Mouse (Mus musculus) MEL (cell line): Measurements from ENCODE around the gene Tgm5. TPM values are rescaled to one million over a fixed set of nuclear protein-coding genes. Genes with fewer than 3 reads are reported as not detected.
"Not testable (repeated sequence)": the region's sequence is repeated elsewhere in the genome, so short reads cannot be mapped to it uniquely, and the experiment has no call there.

Experiments
- DNase-seq: peaks from one replicate; pipeline ENCODE4 v3.0.0; 2011; ENCODE audit warnings: low read depth, low spot score
- H3K27ac ChIP-seq: 2 replicates; pipeline ENCODE4 v1.5.1; 2012; ENCODE audit warnings: low read depth, mild to moderate bottlenecking, control low read depth, low read length, moderate library complexity; ENCODE audit not compliant: control insufficient read depth
- H3K27me3 ChIP-seq, 2 experiments: fragments of 150-350 bp in 1 of 2; sonication (generic) in 1 of 2; 2 replicates each; pipeline ENCODE4 v1.6.1; 2012; ENCODE audit warnings: low read length in 2 of 2, mild to moderate bottlenecking in 2 of 2, improper control_type of control experiment in 1 of 2, moderate library complexity in 1 of 2; ENCODE audit not compliant: insufficient read depth in 2 of 2, control insufficient read depth in 1 of 2
- H3K36me3 ChIP-seq, 2 experiments: 2 replicates each; pipeline ENCODE4 v1.6.1; 2012 to 2014; ENCODE audit warnings: low read length in 2 of 2, improper control_type of control experiment in 1 of 2, inconsistent platforms in 1 of 2, mild to moderate bottlenecking in 1 of 2; ENCODE audit not compliant: insufficient read depth in 2 of 2, control insufficient read depth in 1 of 2
- H3K4me1 ChIP-seq, 2 experiments: fragments of 150-350 bp in 1 of 2; sonication (generic) in 1 of 2; 2 replicates each; pipeline ENCODE4 v1.6.1; 2012; ENCODE audit warnings: low read length in 2 of 2, improper control_type of control experiment in 1 of 2, mild to moderate bottlenecking in 1 of 2; ENCODE audit not compliant: insufficient read depth in 2 of 2, control insufficient read depth in 1 of 2
- H3K4me3 ChIP-seq, 2 experiments: fragments of 150-350 bp in 1 of 2; sonication (generic) in 1 of 2; 2 replicates each; pipeline ENCODE4 v1.5.1; 2012; ENCODE audit warnings: low read depth in 2 of 2, low read length in 2 of 2, mild to moderate bottlenecking in 2 of 2, moderate library complexity in 2 of 2, control low read depth in 1 of 2, improper control_type of control experiment in 1 of 2; ENCODE audit not compliant: control insufficient read depth in 1 of 2, insufficient read depth in 1 of 2
- H3K79me2 ChIP-seq: 2 replicates; pipeline ENCODE4 v1.6.1; 2012; ENCODE audit warnings: mild to moderate bottlenecking, low read length, moderate library complexity; ENCODE audit not compliant: control insufficient read depth, poor library complexity, insufficient read depth
- H3K9ac ChIP-seq: 2 replicates; pipeline ENCODE4 v1.6.1; 2012; ENCODE audit warnings: low read depth, mild to moderate bottlenecking, control low read depth, low read length, moderate library complexity; ENCODE audit not compliant: control insufficient read depth, poor library complexity, severe bottlenecking
- H3K9me3 ChIP-seq: fragments of 150-350 bp; sonication (generic); replicated peaks from 2 replicates; pipeline ENCODE4 v1.6.1; 2012; ENCODE audit warnings: mild to moderate bottlenecking, low read length, improper control_type of control experiment, moderate library complexity; ENCODE audit not compliant: insufficient read depth
- CHD1 ChIP-seq: IDR thresholded peaks from 2 replicates; pipeline ENCODE4 v1.6.1; 2012; ENCODE audit warnings: low read depth, mild to moderate bottlenecking, inconsistent platforms, low read length, improper control_type of control experiment
- CTCF ChIP-seq, 3 experiments: IDR thresholded peaks in 2 of 3; conservative IDR thresholded peaks in 1 of 3; 2 replicates each; pipeline ENCODE4 v1.5.1; 2011 to 2012; ENCODE audit warnings: low read length in 3 of 3, low read depth in 2 of 3, mild to moderate bottlenecking in 2 of 3, improper control_type of control experiment in 1 of 3, inconsistent platforms in 1 of 3, mixed read lengths in 1 of 3, moderate library complexity in 1 of 3; ENCODE audit not compliant: control insufficient read depth in 1 of 3, insufficient read depth in 1 of 3, poor library complexity in 1 of 3, severe bottlenecking in 1 of 3
- E2F4 ChIP-seq: IDR thresholded peaks from 2 replicates; pipeline ENCODE4 v1.6.1; 2011; ENCODE audit warnings: low read depth, low read length, improper control_type of control experiment, borderline replicate concordance
- EP300 ChIP-seq, 2 experiments: IDR thresholded peaks; 2 replicates each; pipeline ENCODE4 v1.6.1; 2011; ENCODE audit warnings: improper control_type of control experiment in 2 of 2, low read length in 2 of 2, low read depth in 1 of 2, mild to moderate bottlenecking in 1 of 2
- GABPA ChIP-seq: IDR thresholded peaks from 2 replicates; pipeline ENCODE4 v1.6.1; 2012; ENCODE audit warnings: low read depth, mild to moderate bottlenecking, inconsistent platforms, low read length, improper control_type of control experiment, moderate library complexity
- GATA1 ChIP-seq: IDR thresholded peaks from 2 replicates; pipeline ENCODE4 v1.6.1; 2011; ENCODE audit warnings: low read depth, low read length, improper control_type of control experiment
- HCFC1 ChIP-seq: IDR thresholded peaks from 2 replicates; pipeline ENCODE4 v1.6.1; 2012; ENCODE audit warnings: low read depth, mild to moderate bottlenecking, inconsistent platforms, low read length, improper control_type of control experiment, moderate library complexity
- KAT2A ChIP-seq: conservative IDR thresholded peaks from 2 replicates; pipeline ENCODE4 v1.6.1; 2012; ENCODE audit warnings: low read depth, low read length, improper control_type of control experiment, inconsistent platforms
- MAFK ChIP-seq: IDR thresholded peaks from 2 replicates; pipeline ENCODE4 v1.6.1; 2011; ENCODE audit warnings: low read depth, mild to moderate bottlenecking, low read length, improper control_type of control experiment, borderline replicate concordance
- MAX ChIP-seq: IDR thresholded peaks from 2 replicates; pipeline ENCODE4 v1.6.1; 2011; ENCODE audit warnings: low read length, improper control_type of control experiment
- MAZ ChIP-seq: IDR thresholded peaks from 2 replicates; pipeline ENCODE4 v1.6.1; 2012; ENCODE audit warnings: low read depth, mild to moderate bottlenecking, inconsistent platforms, low read length, improper control_type of control experiment
- MYC ChIP-seq: IDR thresholded peaks from 2 replicates; pipeline ENCODE4 v1.6.1; 2011; ENCODE audit warnings: low read depth, mild to moderate bottlenecking, low read length, improper control_type of control experiment, moderate library complexity
- POLR2AphosphoS5 ChIP-seq: IDR thresholded peaks from 2 replicates; pipeline ENCODE4 v1.6.1; 2012; ENCODE audit warnings: low read depth, borderline replicate concordance, mild to moderate bottlenecking, inconsistent platforms, low read length, moderate library complexity, mixed read lengths
- RAD21 ChIP-seq: IDR thresholded peaks from 2 replicates; pipeline ENCODE4 v1.6.1; 2011; ENCODE audit warnings: mild to moderate bottlenecking, low read depth, low read length, improper control_type of control experiment
- RCOR1 ChIP-seq: IDR thresholded peaks from 2 replicates; pipeline ENCODE4 v1.6.1; 2012; ENCODE audit warnings: low read depth, mild to moderate bottlenecking, inconsistent platforms, low read length, improper control_type of control experiment
- SIN3A ChIP-seq: IDR thresholded peaks from 2 replicates; pipeline ENCODE4 v1.6.1; 2012; ENCODE audit warnings: low read length, improper control_type of control experiment, inconsistent platforms
- SMC3 ChIP-seq: IDR thresholded peaks from 2 replicates; pipeline ENCODE4 v1.6.1; 2011; ENCODE audit warnings: low read depth, low read length, improper control_type of control experiment
- TAL1 ChIP-seq: IDR thresholded peaks from 2 replicates; pipeline ENCODE4 v1.6.1; 2012; ENCODE audit warnings: mild to moderate bottlenecking, inconsistent platforms, low read length, moderate library complexity, mixed read lengths
- TBP ChIP-seq: IDR thresholded peaks from 2 replicates; pipeline ENCODE4 v1.8.0; 2011; ENCODE audit warnings: low read depth, low read length, improper control_type of control experiment
- UBTF ChIP-seq: IDR thresholded peaks from 2 replicates; pipeline ENCODE4 v1.6.1; 2012; ENCODE audit warnings: low read depth, mild to moderate bottlenecking, inconsistent platforms, low read length, improper control_type of control experiment, moderate library complexity, borderline replicate concordance; ENCODE audit not compliant: insufficient read depth
- USF1 ChIP-seq: IDR thresholded peaks from 2 replicates; pipeline ENCODE4 v1.6.1; 2014; ENCODE audit warnings: low read depth, mild to moderate bottlenecking, inconsistent platforms, low read length, improper control_type of control experiment, moderate library complexity
- ZMIZ1 ChIP-seq: IDR thresholded peaks from 2 replicates; pipeline ENCODE4 v1.6.1; 2012; ENCODE audit warnings: low read depth, mild to moderate bottlenecking, inconsistent platforms, low read length, improper control_type of control experiment, moderate library complexity
- ZNF384 ChIP-seq: IDR thresholded peaks from 2 replicates; pipeline ENCODE4 v1.6.1; 2012; ENCODE audit warnings: low read depth, mild to moderate bottlenecking, inconsistent platforms, low read length, improper control_type of control experiment
- polyA plus RNA-seq, 2 experiments: library from polyadenylated mRNA; stranded (reverse) in 1 of 2; unstranded in 1 of 2; fragments of >175 nt in 1 of 2; fragments of >200 nt in 1 of 2; gene quantifications; 2 replicates each; pipeline versions ENCODE4 v1.2.1 to v1.2.4; 2012; ENCODE audit warnings: low replicate concordance in 2 of 2, low read depth in 1 of 2; ENCODE audit not compliant: insufficient read length in 2 of 2, insufficient read depth in 1 of 2, missing spikeins in 1 of 2
- total RNA-seq: library from RNA; depleted of rRNA; stranded (reverse); fragments of 300-350 nt; gene quantifications from 2 replicates; pipeline ENCODE4 v1.2.3, GENCODE M21; 2012

Tgm5 gene
- total and polyA plus RNA-seq, 3 experiments = not detected

DNA sequence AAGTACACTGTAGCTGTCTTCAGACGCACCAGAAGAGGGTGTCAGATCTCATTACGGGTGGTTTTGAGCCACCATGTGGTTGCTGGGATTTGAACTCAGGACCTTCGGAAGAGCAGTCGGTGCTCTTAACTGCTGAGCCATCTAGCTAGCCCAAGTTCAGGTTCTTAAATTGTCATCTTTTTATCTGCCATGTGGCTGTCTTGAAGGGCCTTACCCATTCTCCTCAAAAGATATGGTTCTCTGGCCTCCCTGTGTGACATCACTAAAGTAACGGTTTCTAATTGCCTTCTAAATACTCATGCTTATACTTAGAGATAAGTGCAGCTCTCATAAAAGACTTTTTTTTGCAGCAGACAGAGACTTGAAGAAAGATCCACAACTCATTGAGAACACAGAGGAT is 40.7 kb upstream of the Tgm5 start:
- not testable (repeated sequence) for H3K79me2 ChIP-seq, H3K27me3 ChIP-seq, H3K27ac ChIP-seq, H3K4me3 ChIP-seq, H3K9me3 ChIP-seq, H3K36me3 ChIP-seq, H3K9ac ChIP-seq
- TF ChIP-seq TBP (peak; percentile 96), GATA1 (0 out of 2 replicates have a peak, but pooled peaks have one; percentile 3), EP300 (IDR thresholded peaks at IDR 0.05; ENCODE audit: low read depth in 1 of 2, low read length in 2 of 2) (peak in 1 of 2 experiments; percentile 63; a peak in 1 of 4 replicates), SIN3A (0 out of 2 replicates have a peak, but pooled peaks have one; percentile 2)
- peaks cover 9 to 12% of the 10 kb centered on the region in 2 experiments for H3K4me1 ChIP-seq
- peak; percentile 57 for DNase-seq

DNA sequence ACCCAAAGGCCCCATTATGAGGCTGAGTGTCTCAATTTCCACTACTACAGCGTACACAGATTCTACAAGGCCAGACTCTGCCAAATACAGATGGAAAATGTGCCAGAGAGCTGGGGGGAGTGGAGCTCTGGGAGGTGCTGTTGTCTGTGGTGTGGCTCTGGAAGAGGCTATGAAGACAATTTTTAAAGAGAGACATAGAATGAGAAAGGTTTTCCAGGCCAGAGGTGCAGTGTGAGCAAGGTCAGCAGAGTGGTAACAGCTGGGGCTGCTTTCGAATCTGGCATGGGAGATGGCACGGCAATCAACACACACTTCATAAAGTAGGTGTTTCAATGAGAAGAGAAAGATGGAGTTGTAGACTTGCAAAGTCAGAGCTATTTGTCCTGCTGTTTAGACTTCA is 33.6 kb upstream of the Tgm5 start:
- Histone ChIP-seq H3K9me3 (no peaks in the 10 kb centered on the region), H3K4me1 (peaks cover 0 to 3% of the 10 kb centered on the region in 2 experiments; a peak in 1 of 4 replicates), H3K4me3 (no peak overlapping the region), H3K36me3 (no peaks in the 10 kb centered on the region), H3K27ac (no peak overlapping the region), H3K79me2 (no peaks in the 10 kb centered on the region), H3K27me3 (peaks cover 7 to 22% of the 10 kb centered on the region in 2 experiments)
- no peak for DNase-seq
- TF ChIP-seq ZMIZ1 = no peak
- TF ChIP-seq EP300 (IDR thresholded peaks at IDR 0.05; ENCODE audit: low read depth in 1 of 2, low read length in 2 of 2) = no peak
- TF ChIP-seq USF1 = no peak
- no peak for TF ChIP-seq RAD21
- no peak for TF ChIP-seq HCFC1
- no peak for TF ChIP-seq POLR2AphosphoS5
- TF ChIP-seq GABPA = no peak
- no peak for TF ChIP-seq UBTF
- TF ChIP-seq RCOR1 = no peak
- TF ChIP-seq SMC3 = no peak
- TF ChIP-seq TAL1 = no peak
- TF ChIP-seq TBP = no peak
- TF ChIP-seq, all 39 proteins: peak for 0
- no peak overlapping the region for H3K9ac ChIP-seq

DNA sequence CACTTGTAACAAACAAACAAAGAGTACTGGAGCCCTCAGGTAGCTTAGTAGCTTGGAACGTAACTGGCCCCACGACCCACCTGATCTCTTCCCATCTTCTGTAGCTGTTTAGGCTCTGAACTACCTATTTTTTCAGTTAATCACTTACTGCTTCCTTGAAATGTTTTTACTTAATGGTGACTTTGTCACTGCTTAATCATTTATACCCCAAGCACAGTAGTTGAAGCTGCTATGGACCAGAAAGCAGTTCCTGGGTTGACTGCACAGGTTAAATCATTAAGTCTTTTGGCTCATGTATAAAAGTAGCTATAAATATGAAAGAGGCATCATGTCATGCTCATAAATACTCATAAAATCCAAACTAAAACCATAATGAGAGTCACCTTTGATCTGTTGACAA is 29.8 kb upstream of the Tgm5 start:
- H3K36me3 ChIP-seq = no peaks in the 10 kb centered on the region
- H3K79me2 ChIP-seq = no peaks in the 10 kb centered on the region
- no peak for TF ChIP-seq KAT2A
- TF ChIP-seq E2F4 = no peak
- no peak for TF ChIP-seq MAFK
- TF ChIP-seq GABPA = no peak
- no peak for TF ChIP-seq RCOR1
- TF ChIP-seq RAD21 = no peak
- no peak for TF ChIP-seq CTCF (IDR thresholded peaks at IDR 0.05 in 2 of 3, conservative IDR thresholded peaks at IDR 0.05 in 1 of 3; ENCODE audit: control insufficient read depth in 1 of 3, insufficient read depth in 1 of 3, low read depth in 2 of 3, low read length in 3 of 3, poor library complexity in 1 of 3, severe bottlenecking in 1 of 3)
- no peak for TF ChIP-seq SMC3
- no peak for TF ChIP-seq MYC
- no peak for TF ChIP-seq ZNF384
- TF ChIP-seq MAZ = no peak
- no peak for TF ChIP-seq EP300 (IDR thresholded peaks at IDR 0.05; ENCODE audit: low read depth in 1 of 2, low read length in 2 of 2)
- no peak for TF ChIP-seq CHD1
- no peak for TF ChIP-seq MAX
- no peaks in the 10 kb centered on the region for H3K9me3 ChIP-seq
- H3K4me3 ChIP-seq = no peak overlapping the region
- H3K4me1 ChIP-seq = no peaks in the 10 kb centered on the region
- no peak overlapping the region for H3K27ac ChIP-seq
- no peak overlapping the region for H3K9ac ChIP-seq
- DNase-seq = no peak
- peaks cover 7 to 25% of the 10 kb centered on the region in 2 experiments for H3K27me3 ChIP-seq
